Mouse (Mus musculus): ENCODE data around the gene Nckap5l. TPM values are rescaled to one million over a fixed set of nuclear protein-coding genes. Genes with fewer than 3 reads are reported as not detected.

Nckap5l gene
- total and polyA plus RNA-seq, 2 experiments from 2014 or later: 5.0 to 35.0 TPM

GRCm38 (mm10) chr15:99415793-99416192 lies 41.8 kb downstream of the Nckap5l start:
- H3K36me3 ChIP-seq (replicated peaks; ENCODE audit: control insufficient read depth, insufficient read depth, low read length): no peaks in the 10 kb centered on the region
- no peaks in the 10 kb centered on the region for H3K27me3 ChIP-seq (ENCODE audit: control insufficient read depth, insufficient read depth, low read length)
- no peak for ATAC-seq (ENCODE audit: insufficient read depth, low read depth)
- peaks cover 5% of the 10 kb centered on the region; the same call in 1 of the 2 replicates for H3K4me1 ChIP-seq (ENCODE audit: control insufficient read depth, insufficient read depth)
- H3K4me2 ChIP-seq (ENCODE audit: low read depth, low read length): no peak overlapping the region
- H3K9me3 ChIP-seq (replicated peaks; ENCODE audit: control insufficient read depth, low read length): no peaks in the 10 kb centered on the region
- H3K9ac ChIP-seq (replicated peaks; ENCODE audit: low read depth, low read length): no peak overlapping the region
- H3K27ac ChIP-seq (ENCODE audit: low read depth): no peak overlapping the region
- TF ChIP-seq CTCF (IDR thresholded peaks at IDR 0.05; ENCODE audit: low read depth) (peak; percentile 52), EP300 (IDR thresholded peaks at IDR 0.05; ENCODE audit: low read depth) (no peak)
- no peak for DNase-seq (ENCODE audit: low spot score)
- no peak overlapping the region for H3K4me3 ChIP-seq (ENCODE audit: low read depth, low read length)
- 19% methylated on average over 2 of the region's 2 CpGs for WGBS

GRCm38 (mm10) chr15:99411747-99412146 lies 45.8 kb downstream of the Nckap5l start:
- DNase-seq (ENCODE audit: low spot score): no peak
- Histone ChIP-seq H3K4me2 (ENCODE audit: low read depth, low read length) (no peak overlapping the region), H3K4me3 (ENCODE audit: low read depth, low read length) (no peak overlapping the region), H3K27ac (ENCODE audit: low read depth) (no peak overlapping the region), H3K27me3 (ENCODE audit: control insufficient read depth, insufficient read depth, low read length) (no peaks in the 10 kb centered on the region), H3K9ac (replicated peaks; ENCODE audit: low read depth, low read length) (no peak overlapping the region), H3K36me3 (replicated peaks; ENCODE audit: control insufficient read depth, insufficient read depth, low read length) (peaks cover 37% of the 10 kb centered on the region), H3K9me3 (replicated peaks; ENCODE audit: control insufficient read depth, low read length) (no peaks in the 10 kb centered on the region), H3K4me1 (ENCODE audit: control insufficient read depth, insufficient read depth) (no peaks in the 10 kb centered on the region)
- no peak for ATAC-seq (ENCODE audit: insufficient read depth, low read depth)
- WGBS: 44% methylated on average over 14 of the region's 14 CpGs
- TF ChIP-seq CTCF (IDR thresholded peaks at IDR 0.05; ENCODE audit: low read depth) (peak; percentile 26; the same call in 1 of the 2 replicates), EP300 (IDR thresholded peaks at IDR 0.05; ENCODE audit: low read depth) (no peak)

GRCm38 (mm10) chr15:99408845-99409244 lies 48.7 kb downstream of the Nckap5l start:
- Histone ChIP-seq H3K9ac (replicated peaks; ENCODE audit: low read depth, low read length) (no peak overlapping the region), H3K36me3 (replicated peaks; ENCODE audit: control insufficient read depth, insufficient read depth, low read length) (peaks cover 66% of the 10 kb centered on the region), H3K4me3 (ENCODE audit: low read depth, low read length) (no peak overlapping the region), H3K4me1 (ENCODE audit: control insufficient read depth, insufficient read depth) (no peaks in the 10 kb centered on the region), H3K4me2 (ENCODE audit: low read depth, low read length) (no peak overlapping the region), H3K27me3 (ENCODE audit: control insufficient read depth, insufficient read depth, low read length) (no peaks in the 10 kb centered on the region), H3K9me3 (replicated peaks; ENCODE audit: control insufficient read depth, low read length) (no peaks in the 10 kb centered on the region), H3K27ac (ENCODE audit: low read depth) (no peak overlapping the region)
- ATAC-seq (ENCODE audit: insufficient read depth, low read depth) (no peak), DNase-seq (ENCODE audit: low spot score) (no peak)
- WGBS: 82% methylated on average over 9 of the region's 9 CpGs
- TF ChIP-seq EP300 (IDR thresholded peaks at IDR 0.05; ENCODE audit: low read depth) (no peak), CTCF (IDR thresholded peaks at IDR 0.05; ENCODE audit: low read depth) (no peak)

GRCm38 (mm10) chr15:99406986-99407570 lies 50.5 kb downstream of the Nckap5l start:
- Histone ChIP-seq H3K27ac (ENCODE audit: low read depth) (no peak overlapping the region), H3K9me3 (replicated peaks; ENCODE audit: control insufficient read depth, low read length) (no peaks in the 10 kb centered on the region), H3K9ac (replicated peaks; ENCODE audit: low read depth, low read length) (no peak overlapping the region), H3K4me1 (ENCODE audit: control insufficient read depth, insufficient read depth) (no peaks in the 10 kb centered on the region), H3K4me3 (ENCODE audit: low read depth, low read length) (no peak overlapping the region), H3K27me3 (ENCODE audit: control insufficient read depth, insufficient read depth, low read length) (no peaks in the 10 kb centered on the region), H3K4me2 (ENCODE audit: low read depth, low read length) (no peak overlapping the region), H3K36me3 (replicated peaks; ENCODE audit: control insufficient read depth, insufficient read depth, low read length) (peaks cover 83% of the 10 kb centered on the region)
- TF ChIP-seq CTCF (IDR thresholded peaks at IDR 0.05; ENCODE audit: low read depth) (no peak), EP300 (IDR thresholded peaks at IDR 0.05; ENCODE audit: low read depth) (no peak)
- ATAC-seq (ENCODE audit: insufficient read depth, low read depth) (no peak), DNase-seq (ENCODE audit: low spot score) (no peak)
- 86% methylated on average over 15 of the region's 15 CpGs for WGBS

GRCm38 (mm10) chr15:99405150-99405549 lies 52.4 kb downstream of the Nckap5l start:
- Histone ChIP-seq H3K9me3 (replicated peaks; ENCODE audit: control insufficient read depth, low read length) (no peaks in the 10 kb centered on the region), H3K27ac (ENCODE audit: low read depth) (0 out of 2 replicates have a peak overlapping the region, but pooled peaks have one; percentile 12), H3K27me3 (ENCODE audit: control insufficient read depth, insufficient read depth, low read length) (no peaks in the 10 kb centered on the region), H3K4me2 (ENCODE audit: low read depth, low read length) (no peak overlapping the region), H3K36me3 (replicated peaks; ENCODE audit: control insufficient read depth, insufficient read depth, low read length) (peaks cover 87% of the 10 kb centered on the region), H3K4me3 (ENCODE audit: low read depth, low read length) (no peak overlapping the region), H3K4me1 (ENCODE audit: control insufficient read depth, insufficient read depth) (peaks cover 2% of the 10 kb centered on the region), H3K9ac (replicated peaks; ENCODE audit: low read depth, low read length) (no peak overlapping the region)
- TF ChIP-seq EP300 (IDR thresholded peaks at IDR 0.05; ENCODE audit: low read depth): no peak
- TF ChIP-seq CTCF (IDR thresholded peaks at IDR 0.05; ENCODE audit: low read depth): no peak
- WGBS: 74% methylated on average over 9 of the region's 9 CpGs
- DNase-seq (ENCODE audit: low spot score) (no peak), ATAC-seq (ENCODE audit: insufficient read depth, low read depth) (peak; percentile 42; the same call in 1 of the 2 replicates)
